Mouse (Mus musculus) frontal cortex, postnatal 10 days (tissue): ENCODE results near the gene Rgs7.

Experiments
- DNase-seq, 2 experiments: peaks; one replicate each; pipeline ENCODE4 v3.0.0; 2022; ENCODE audit warnings: low spot score in 2 of 2, mixed read lengths in 1 of 2

Rgs7 gene

DNA sequence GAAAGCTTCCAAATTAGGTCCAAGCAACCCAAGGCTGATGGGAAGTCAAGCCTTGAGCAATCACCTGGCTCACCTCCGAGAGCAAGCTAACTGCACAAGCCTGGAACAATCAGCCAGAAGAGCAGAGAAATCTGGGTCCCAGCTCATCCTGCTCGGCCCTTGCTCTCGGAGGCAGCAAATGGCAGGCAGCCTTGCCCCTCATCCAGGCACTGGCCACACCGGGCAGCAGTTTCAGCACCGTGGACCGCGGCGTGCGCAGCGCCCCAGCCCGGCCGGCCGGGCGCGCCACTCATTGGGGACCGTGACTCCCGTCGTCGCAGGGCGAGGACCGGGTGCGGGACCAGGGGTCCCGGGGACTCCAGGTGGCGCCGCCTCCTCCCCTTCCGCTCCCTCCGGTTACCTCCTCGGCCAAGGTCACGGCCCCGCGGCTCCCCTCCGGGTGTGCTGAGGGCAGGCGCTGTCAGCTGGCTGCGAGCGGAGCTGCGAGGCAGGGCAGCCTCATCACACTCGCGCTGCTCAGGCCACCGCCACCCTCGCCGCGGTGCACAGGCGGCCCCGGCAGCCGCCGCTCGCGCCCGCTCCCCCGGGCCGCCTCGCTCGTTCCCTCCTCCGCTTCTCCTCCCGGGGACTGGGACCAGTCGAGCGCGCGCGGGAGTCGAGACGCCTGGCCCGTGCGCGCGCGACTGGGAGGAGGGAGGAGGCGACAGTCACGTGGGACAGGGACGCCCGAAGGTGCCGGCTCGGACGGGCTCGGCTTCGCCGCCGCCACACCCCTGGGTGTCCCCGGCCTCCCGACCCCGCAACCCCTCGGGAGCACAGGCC is at the start of gene Rgs7:
TSS of gene Rgs7 (minus strand) at position 640 of the 822 bp plus-strand sequence.
- DNase-seq: peak; percentile 50 to 79

DNA sequence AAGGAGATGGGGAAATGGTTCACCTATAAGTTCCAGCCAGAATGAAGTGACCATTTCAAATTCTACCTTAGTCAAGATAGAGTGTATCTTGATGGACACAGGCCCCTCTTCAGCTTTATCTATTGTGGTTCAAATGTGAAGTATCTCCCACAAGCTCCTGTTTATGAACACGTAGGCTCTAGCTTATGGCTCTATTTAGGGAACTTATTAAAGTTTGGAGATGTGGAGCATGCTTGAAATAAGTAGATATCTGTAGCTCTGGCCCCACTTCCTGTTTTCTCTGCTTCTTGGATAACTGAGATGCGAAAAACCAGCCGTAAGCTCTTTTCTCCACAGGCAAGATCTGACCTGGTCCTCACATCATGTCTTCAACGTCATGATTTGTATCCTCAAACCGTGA is 48.4 kb upstream of the Rgs7 start:
- no peak for DNase-seq

DNA sequence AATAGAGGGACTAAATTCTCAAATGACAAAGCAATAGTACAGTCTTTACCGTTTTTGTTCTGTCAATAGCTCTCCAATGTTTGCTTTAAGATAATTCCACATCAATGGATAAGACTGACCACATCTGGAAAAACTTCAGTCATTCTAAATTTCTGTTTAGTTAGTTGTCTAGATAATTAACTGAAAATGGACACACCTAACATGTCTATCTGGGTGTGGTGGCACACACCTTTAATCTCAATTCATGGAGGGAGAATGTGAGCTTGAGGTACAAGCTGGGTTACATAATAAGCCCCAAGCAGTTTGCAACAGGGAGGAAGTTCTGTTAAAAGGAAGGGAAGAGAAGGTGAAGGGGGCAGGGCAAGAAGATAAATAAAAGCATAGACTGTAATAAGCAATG is 45.0 kb upstream of the Rgs7 start:
- DNase-seq: no peak

DNA sequence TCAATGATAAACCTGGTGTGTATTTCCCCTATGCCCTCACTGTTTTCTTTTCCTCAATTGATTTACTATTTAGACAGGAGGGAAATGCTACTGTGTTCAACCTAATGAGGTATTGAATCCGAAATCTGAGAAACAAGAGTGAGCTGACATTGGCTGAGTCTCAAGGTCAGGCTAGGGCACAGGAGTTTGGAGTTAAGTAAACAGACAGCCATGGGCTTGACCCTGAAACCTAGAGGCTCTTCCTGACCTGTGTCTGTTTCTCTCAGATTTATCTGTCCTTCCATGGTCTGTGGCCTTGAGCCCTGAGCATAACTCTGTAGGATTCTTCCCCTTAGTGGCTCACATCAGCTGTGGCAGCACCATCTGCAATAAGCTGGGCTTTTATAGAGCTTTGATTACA is 37.6 kb upstream of the Rgs7 start:
- DNase-seq: no peak

DNA sequence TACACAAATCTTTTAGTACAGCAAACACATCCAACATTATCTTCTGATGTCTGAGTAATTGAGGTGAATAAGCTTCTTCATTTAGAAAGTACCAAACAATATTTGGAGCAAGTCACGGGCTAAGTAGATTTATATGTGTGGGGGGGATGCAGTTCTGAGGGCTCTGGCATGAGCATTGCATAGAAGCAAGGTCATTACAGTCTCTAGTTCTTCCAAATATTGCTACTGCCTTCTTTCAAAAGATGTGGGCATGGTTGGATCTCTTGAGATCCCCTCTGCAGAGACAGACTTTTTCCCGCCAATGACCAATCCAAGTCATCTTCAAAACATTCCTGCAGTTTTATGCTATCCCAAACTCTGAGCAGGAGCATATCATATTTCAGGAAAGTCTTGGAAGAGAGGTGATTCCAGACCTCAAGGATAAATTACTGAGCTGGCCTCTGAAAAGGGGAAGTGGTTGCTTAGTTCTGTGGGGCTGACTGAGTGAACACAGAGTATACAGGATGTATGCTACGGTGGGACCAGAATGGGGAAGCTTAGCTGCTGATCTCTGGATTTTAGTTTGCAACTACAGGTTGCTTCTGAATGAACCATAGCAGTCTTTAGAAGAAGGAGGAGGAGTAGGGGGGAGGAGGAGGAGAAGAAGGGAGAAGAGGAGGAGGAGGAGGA is 32.5 kb upstream of the Rgs7 start:
- DNase-seq: no peak

DNA sequence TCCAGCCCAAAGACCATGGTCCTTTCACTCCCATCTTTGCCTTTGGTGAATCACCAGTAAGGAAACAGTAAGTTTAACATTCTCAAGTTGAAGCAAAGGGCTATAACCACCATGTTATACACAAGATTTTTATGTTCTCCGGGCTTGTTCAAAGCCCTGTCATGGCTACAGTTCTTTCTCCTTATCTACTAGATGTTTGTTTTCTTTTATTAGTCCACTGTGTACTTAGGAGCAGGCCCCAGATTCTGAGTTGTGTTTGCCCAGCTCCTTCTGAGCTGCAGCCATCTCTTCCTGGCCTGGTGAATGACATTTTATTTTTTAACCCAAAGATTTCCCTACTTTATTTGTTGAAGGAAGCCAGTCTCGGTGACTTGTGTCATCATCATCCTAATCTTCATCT is 31.3 kb upstream of the Rgs7 start:
- no peak for DNase-seq

DNA sequence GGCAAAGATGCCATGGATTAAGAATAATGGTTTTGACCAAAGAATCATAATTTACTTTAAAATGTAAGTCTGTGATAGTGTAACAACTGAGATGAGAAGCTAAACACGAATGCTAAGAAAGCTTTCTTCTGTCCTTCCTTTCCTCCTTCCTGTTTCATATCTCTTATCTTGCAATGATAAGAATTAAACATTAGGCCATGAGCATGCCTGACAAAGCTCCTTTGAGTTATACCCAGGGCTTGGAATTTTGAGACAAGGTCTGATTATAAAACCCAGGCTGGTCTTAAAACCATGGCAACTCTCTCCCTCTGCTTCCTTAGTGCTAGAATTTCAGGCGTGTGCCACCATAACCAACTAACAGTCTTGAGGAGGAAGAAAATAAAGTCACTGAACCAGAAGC is 22.2 kb upstream of the Rgs7 start:
- DNase-seq: no peak

DNA sequence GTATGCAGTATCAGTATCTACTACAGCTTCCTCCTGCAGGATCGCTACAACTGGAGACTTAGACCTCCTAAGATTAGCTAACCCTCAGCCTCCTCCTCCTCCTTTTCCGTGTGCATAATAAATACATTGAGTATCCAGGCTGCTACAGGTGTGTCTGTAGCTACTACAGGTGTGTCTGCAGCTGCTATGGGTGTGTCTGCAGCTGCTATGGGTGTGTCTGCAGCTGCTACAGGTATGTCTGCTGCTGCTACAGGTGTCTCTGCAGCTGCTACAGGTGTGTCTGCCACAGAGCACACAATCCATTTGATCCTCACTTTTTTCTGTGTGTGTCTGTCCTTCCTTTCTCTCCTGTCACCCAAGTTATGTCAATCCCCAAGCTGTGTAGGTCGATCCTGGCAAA is 19.9 kb upstream of the Rgs7 start:
- no peak for DNase-seq

DNA sequence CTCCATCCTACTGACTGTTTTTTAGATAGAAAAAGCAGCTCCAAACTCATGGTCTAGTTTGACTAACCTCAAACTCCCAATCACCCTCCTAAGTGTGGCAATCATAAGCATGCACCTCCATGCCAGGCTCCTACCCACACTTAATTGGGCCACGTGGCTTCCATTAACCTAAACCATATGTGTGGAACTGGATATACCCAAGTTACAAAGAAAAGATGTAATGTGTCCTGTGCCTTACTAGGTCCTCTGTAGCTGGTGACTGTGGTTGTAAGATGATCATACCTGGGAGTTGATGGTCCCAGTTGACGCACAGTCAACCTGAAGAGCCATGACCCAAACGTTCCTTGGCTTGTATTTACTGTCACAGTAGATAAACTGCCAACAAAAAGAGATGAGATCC is 17.7 kb upstream of the Rgs7 start:
- no peak for DNase-seq

DNA sequence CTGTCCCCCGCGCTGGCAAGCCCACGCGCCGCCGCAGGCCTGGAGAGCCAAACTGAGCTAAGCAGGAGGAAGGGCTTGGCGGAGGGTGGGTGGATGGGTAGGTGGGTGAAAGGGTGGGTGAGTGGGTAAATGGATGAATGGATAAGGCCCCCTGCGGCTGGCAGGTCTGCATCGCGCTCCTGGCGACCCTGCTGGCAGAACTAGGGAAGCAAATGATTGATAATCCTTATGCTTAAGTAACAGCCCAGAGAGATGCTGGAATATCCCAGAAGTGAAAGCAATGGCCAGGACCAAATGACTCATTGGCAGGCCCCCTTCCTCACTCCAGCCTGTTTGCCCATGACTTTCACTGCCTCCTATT is 363 bp upstream of the Rgs7 start:
- DNase-seq: no peak

DNA sequence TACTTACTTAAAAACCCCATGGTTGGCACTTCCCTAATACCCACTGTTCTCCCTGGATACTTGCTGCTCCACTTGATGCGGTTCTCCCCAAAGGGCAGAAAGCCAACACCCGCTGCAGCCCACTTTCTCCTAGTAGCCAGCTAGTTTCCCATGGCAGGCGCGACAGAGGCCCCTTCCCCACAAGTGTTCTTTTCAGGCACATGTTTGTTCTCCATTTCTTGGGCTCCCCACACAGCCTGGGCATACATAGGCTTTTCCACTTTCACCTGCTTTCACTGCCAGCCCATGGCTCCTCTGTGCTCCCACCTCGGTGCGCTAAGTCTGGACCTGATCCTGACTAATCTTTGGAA is 814 bp downstream of the Rgs7 start:
- DNase-seq: no peak

DNA sequence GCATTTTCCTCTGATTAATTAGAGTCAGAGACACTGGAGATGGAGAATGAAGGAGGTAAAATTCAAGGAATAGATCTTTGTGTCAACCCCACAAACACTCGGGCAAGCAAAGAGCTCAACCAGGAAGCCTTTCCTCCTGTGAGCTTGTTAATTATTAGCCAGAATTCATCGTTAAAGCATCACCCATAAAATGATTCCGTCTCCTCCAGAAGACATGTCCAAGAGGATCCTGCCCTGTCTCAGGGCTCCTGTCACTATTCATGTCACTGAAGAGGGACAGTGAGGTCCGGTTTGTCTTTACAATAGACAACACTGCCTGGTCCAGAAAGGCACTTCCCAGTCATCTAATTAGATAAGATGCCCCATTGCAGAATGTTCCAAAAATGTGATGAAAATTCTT is 7.2 kb downstream of the Rgs7 start:
- no peak for DNase-seq

DNA sequence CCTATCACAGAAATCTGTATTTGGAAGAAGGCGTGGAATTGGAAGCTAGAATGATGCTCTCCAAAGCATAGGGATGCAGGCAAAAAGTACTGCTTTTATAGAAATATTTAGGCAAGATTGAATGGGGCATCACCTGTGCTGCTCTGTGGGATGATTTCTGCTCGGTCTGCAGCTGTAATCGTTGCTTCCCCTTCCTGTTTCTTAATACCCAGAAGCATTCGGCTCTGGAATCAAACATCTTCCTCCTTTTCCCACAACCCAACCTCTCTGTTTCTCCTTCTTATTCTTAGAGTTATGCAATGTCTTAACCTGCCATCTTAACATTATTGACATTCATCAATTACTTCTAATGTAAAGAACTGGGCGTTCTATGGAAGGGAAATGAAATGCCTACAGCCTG is 19.2 kb downstream of the Rgs7 start:
- no peak for DNase-seq

DNA sequence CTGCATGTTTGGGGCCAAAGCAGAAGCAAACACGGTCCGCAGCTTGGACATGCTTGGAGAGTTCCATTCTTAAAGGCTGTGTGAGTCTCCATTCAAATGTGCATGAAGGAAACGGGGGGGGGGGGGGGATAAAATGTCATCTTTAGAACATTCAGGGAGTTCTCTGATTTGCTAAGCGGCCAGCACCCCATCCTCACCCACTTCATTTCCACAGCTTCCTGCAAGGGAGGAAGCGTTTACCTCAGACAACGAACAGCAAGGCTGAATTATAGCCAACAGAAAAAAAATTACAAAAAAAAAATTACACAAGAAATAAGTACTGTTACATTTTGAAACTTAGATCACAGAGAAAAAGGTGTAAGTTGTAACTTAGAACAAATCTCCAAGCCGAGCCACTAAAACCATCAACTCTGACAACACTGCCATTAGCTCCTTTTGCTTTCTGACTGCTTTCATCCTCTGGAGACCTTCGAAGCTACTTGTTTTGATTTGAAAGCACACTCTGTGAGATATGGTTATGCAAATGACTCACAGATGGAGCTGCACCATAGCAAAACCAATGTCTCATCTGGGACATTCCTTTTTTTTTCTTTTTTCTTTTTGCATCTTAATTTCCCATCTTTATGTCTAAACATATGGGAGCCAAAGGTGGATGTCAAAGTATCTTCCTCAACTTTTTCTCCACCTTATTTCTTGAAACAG is 23.1 kb downstream of the Rgs7 start:
- DNase-seq: no peak

DNA sequence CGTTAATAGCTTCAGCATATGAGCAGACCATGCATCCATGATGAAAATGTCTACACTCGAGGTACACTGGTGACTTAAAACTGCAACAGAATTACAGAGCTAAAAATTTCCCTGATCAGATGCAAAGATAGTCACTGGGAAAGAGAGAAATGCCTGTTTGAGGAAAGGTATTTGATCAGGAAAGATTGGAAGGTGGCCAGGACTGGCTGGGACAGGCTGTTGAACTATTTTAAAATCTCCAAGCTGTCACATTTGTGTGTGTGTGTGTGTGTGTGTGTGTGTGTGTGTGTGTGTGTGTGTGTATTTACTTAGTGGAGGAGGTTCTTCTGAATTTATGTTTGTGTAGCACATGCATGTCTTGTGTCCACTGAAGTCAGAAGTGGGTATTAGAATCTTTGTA is 27.7 kb downstream of the Rgs7 start:
- no peak for DNase-seq

DNA sequence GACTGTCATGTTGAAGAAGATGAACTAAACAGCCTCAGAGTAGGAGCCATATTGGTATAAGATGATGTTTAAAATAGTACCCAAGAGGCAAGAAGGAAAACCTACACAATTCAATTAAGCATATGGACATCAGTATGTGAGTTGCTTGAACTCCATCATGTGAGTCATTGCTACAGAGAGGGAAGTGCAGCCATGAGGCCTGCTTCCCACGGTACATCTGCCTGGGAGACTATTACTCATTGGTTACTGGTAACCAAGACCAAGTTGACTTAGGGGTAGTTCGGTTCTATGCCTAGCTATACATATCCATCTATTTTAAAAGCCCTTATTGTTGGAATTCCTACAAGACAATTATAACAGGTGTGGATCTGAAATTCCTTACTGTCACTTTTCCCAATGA is 29.9 kb downstream of the Rgs7 start:
- DNase-seq: no peak

DNA sequence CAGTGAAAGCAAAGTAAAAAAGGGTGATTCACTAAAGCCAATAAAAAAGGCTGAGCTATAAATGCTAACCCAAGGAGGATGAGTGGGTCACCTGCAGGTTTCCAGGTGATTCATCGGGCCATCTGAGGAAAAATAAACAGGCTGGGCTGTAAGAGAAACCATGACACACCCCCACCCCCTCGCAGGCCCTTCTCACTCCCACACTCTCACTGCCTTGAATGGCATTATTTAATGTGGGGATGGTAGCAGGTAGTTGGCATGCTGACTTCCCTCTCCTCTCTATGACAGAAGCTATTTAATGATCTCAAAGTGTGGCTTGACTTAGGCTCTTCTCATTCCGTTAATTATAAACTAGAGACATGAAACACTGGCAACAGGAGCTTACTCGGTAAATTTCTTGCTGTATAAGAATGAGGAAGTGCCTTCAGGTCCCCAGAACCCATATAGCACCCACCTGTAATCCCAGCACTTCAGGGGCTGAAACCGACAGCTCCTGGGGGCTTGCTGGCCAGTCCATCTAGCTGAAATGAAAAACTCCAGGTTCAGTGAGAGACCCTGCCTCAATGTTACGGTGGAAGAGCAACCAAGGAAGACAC is 38.2 kb downstream of the Rgs7 start:
- DNase-seq: no peak

DNA sequence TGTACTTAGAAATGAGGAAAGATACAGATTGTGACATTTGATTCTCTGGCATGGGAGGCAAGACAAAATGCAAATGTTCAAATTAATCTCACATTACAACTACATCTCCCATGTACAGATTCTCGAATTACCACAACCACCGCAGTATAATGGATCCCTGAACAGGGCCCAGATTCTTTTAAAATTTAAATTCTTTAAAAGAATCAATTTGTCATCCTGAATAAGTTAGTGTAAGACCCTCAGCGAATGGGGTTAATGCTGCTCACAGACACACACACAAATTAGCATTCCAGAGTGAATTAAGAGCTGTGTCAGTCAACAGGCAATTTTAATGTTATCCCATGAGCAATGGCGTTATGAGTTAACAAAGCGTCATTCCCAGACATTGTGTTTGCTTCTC is 44.3 kb downstream of the Rgs7 start:
- no peak for DNase-seq

DNA sequence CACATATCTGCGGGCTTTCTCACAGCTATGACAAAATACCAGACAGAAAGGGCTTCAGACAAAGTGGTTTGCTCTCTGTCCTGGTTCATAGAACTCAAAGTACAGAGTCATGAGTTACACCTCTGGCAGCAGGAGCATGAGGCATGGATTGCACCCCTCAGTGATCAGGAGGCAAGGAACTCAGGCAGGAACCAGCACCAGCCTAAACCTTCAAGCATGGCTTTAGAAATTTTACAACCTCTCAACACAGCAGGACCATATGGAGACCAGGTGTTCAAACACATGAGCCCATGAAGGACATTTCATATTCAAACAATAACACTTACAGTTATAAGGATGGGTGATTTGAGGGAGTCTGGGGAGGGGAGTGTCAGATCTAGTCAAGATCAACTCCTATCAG is 49.4 kb downstream of the Rgs7 start:
- no peak for DNase-seq

DNA sequence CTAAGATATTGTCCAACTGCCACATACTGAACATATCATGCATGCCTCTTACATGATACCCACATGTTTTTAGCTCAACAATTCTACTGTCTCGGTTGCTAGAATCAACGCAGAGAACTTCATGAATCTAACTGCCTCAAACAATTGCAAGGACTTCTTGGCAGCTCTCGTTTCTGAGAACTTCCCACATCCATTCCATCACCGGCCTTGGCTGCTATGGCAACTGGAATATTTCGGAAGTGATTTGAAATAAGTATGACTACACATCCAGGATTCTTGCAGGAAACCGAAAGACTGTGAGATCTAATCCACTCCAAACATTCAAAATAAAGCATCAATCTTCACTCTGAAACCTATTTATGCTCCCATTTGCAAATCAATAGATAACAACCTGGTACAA is 50.3 kb downstream of the Rgs7 start:
- peak; percentile 20 to 27 for DNase-seq

DNA sequence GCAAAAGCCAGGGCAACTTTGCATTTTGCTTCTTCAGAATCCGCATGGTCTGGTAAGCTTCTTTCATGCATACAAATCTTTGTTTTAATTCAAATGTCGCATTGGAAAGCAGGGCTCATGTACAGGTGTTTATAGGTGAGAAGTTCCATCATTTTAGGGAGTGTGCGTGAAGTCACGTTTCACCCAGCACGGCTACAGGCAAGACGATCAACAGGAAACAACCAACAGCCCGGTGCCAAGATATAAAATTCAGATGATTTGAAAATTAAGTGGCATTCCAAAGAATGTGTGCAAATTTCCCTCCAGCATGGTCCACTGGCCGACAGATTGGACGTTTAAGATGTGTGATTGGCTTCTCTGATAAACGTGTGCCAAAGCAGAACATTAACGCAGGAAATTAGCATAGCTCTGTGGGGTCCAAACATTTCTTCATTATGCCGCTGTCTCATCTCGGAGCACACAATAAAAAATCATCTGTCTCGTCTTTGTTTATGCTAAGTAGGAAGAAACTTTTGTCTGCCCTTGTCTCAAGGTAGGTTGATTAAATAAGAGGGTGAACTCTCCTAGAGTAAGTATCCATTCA is 58.6 kb downstream of the Rgs7 start:
- no peak for DNase-seq

DNA sequence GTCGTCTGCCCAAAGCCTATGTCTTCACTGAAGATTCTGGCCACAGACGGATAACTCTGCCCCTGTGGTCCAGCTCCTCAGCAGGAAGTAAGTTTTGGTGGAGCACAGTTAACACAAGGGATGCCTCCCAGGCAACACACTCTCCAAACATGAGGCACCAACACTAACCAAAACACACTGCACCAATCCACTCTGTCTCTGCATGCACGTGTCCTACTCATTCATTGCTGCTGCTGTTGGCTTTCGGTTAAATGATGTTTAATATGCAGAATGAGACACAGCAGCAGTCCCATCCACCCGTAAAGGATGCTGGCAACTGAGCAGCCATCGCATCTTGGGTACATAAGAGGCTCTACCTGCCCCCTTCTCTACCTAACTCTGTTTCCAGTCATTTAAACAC is 59.2 kb downstream of the Rgs7 start:
- no peak for DNase-seq
